Mouse (Mus musculus): ENCODE results near the gene Kpna1. TPM values are rescaled to one million over a fixed set of nuclear protein-coding genes. Genes with fewer than 3 reads are reported as not detected.

Gene Kpna1
- 146 TPM for polyA plus RNA-seq (2014; fragmentation: Illumina TruSeq; extraction: RNeasy Lipid Tissue Mini Kit (QIAGEN cat#74804); ENCODE audit: low read depth, low replicate concordance)

DNA sequence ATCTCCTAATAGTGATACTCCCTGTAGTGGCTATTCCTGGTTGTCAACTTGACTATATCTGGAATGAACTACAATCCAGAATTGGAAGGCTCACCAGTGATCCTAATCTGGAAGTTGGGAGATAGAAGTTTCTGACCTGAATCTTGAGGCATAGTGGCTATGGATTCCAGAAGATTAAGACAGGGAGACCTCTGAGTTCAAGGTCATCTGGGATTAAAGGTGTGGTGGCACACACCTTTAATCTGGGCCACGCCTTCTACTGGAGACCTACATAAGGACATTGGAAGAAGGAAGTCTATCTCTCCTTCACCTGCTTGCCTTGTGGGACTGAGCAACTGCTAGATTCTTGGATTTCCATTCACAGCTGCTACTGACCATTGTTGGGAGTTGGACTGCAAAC lies at the start of gene Kpna1:
Gene Kpna1 (plus strand): TSS at position 301 of the 400 bp plus-strand sequence.

GRCm38 (mm10) chr16:35938211-35939151 lies 40.1 kb upstream of the Kpna1 start, which contains the start of the genes Parp9 and Dtx3l:
TSS of gene Parp9 (plus strand) at chr16:35938470.
TSS of gene Dtx3l (minus strand) at chr16:35939151.

DNA sequence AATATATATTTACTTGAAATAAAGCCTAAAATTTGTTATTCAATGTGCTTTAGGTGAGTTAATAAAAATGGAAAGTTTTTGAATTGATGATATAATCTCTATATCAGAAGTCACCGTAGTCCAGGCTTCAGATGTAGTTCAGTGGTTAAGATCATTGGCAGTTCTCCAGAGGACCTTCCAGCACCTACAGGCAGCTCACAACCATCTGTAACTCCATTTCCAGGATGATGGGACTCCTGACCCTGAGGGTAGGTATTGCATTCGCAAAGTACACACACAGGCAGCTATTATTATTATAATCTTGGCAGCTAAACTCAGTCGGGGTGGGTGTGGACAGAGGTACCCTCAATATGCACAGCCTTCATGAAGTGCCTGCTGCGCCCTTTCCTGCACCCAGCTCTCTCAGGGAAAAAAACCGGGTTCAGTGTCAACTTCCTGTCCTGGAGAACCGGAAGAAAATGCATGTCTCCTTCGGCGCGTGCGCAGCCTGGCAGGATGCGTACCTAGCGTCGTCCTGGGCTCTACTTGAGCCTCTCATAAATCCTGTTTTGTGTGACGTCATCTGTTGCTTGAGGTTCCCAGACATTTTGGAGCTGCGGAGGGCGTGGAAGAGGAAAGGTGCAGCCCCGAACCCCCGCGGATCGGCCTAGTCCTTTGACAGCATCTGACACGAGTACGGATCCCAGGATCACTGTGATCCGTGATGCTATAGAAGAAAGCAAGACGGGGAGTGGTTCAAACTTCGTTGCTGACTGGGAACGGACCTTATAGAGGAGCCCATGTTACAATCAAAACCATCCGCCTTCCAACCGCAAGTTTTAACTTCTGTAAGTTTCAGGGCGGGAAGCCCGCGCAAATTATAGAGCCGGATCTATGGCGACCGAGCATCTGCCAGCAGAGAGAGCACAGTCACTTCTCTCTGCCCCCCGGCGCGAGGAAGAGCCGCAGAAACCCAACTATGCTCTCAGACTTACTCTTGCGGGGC lies 62.4 kb downstream of the Kpna1 start, which contains the start of gene Wdr5b:
Gene Wdr5b (plus strand): TSS at position 551 of the 985 bp plus-strand sequence.

GRCm38 (mm10) chr16:36071450-36072379 lies 93.2 kb downstream of the Kpna1 start, which contains the start of the genes Fam162a and Ccdc58:
TSS of gene Fam162a (minus strand) at chr16:36071594.
TSS of gene Ccdc58 (plus strand) at chr16:36071685.

Other genes starting within 250 kb of the Kpna1 start
- gene Dirc2, start 209.4 kb upstream of the Kpna1 start, polyA plus RNA-seq (2014; fragmentation: Illumina TruSeq; extraction: RNeasy Lipid Tissue Mini Kit (QIAGEN cat#74804); ENCODE audit: low read depth, low replicate concordance): 27.1 TPM
- gene Hspbap1, start 208.4 kb upstream of the Kpna1 start, polyA plus RNA-seq (2014; fragmentation: Illumina TruSeq; extraction: RNeasy Lipid Tissue Mini Kit (QIAGEN cat#74804); ENCODE audit: low read depth, low replicate concordance): 4.5 TPM
- gene Parp14, start 107.2 kb upstream of the Kpna1 start, polyA plus RNA-seq (2014; fragmentation: Illumina TruSeq; extraction: RNeasy Lipid Tissue Mini Kit (QIAGEN cat#74804); ENCODE audit: low read depth, low replicate concordance): 28.1 TPM
- 32.8 TPM for gene Parp9, start 40.3 kb upstream of the Kpna1 start, polyA plus RNA-seq (2014; fragmentation: Illumina TruSeq; extraction: RNeasy Lipid Tissue Mini Kit (QIAGEN cat#74804); ENCODE audit: low read depth, low replicate concordance)
- gene Dtx3l, start 39.6 kb upstream of the Kpna1 start, polyA plus RNA-seq (2014; fragmentation: Illumina TruSeq; extraction: RNeasy Lipid Tissue Mini Kit (QIAGEN cat#74804); ENCODE audit: low read depth, low replicate concordance): 21.8 TPM
- gene Wdr5b, start 62.4 kb downstream of the Kpna1 start, polyA plus RNA-seq (2014; fragmentation: Illumina TruSeq; extraction: RNeasy Lipid Tissue Mini Kit (QIAGEN cat#74804); ENCODE audit: low read depth, low replicate concordance): 8.2 TPM
- gene Fam162a, start 92.8 kb downstream of the Kpna1 start, polyA plus RNA-seq (2014; fragmentation: Illumina TruSeq; extraction: RNeasy Lipid Tissue Mini Kit (QIAGEN cat#74804); ENCODE audit: low read depth, low replicate concordance): 96.7 TPM
- gene Ccdc58, start 92.9 kb downstream of the Kpna1 start, polyA plus RNA-seq (2014; fragmentation: Illumina TruSeq; extraction: RNeasy Lipid Tissue Mini Kit (QIAGEN cat#74804); ENCODE audit: low read depth, low replicate concordance): 152 TPM
- gene Csta1, start 152.5 kb downstream of the Kpna1 start, polyA plus RNA-seq (2014; fragmentation: Illumina TruSeq; extraction: RNeasy Lipid Tissue Mini Kit (QIAGEN cat#74804); ENCODE audit: low read depth, low replicate concordance): not detected
- gene Stfa2l1, start 178.1 kb downstream of the Kpna1 start, polyA plus RNA-seq (2014; fragmentation: Illumina TruSeq; extraction: RNeasy Lipid Tissue Mini Kit (QIAGEN cat#74804); ENCODE audit: low read depth, low replicate concordance): not detected
- not detected for gene Gm5483, start 205.5 kb downstream of the Kpna1 start, polyA plus RNA-seq (2014; fragmentation: Illumina TruSeq; extraction: RNeasy Lipid Tissue Mini Kit (QIAGEN cat#74804); ENCODE audit: low read depth, low replicate concordance)
- not detected for gene Gm5416, start 231.7 kb downstream of the Kpna1 start, polyA plus RNA-seq (2014; fragmentation: Illumina TruSeq; extraction: RNeasy Lipid Tissue Mini Kit (QIAGEN cat#74804); ENCODE audit: low read depth, low replicate concordance)
- not detected for gene 2010005H15Rik, start 242.7 kb downstream of the Kpna1 start, polyA plus RNA-seq (2014; fragmentation: Illumina TruSeq; extraction: RNeasy Lipid Tissue Mini Kit (QIAGEN cat#74804); ENCODE audit: low read depth, low replicate concordance)